Mouse (Mus musculus) embryonic facial prominence, embryonic 12.5 days (tissue): ENCODE data around the gene Fam20c. TPM values are rescaled to one million over a fixed set of nuclear protein-coding genes. Genes with fewer than 3 reads are reported as not detected.
A peak's percentile ranks its signal among the peaks of the same experiment; 100 is the strongest.

ENCODE experiments used
- ATAC-seq: fragments of 200-750 bp; cut with Nextera tagmentation; 2 replicates; pipeline ENCODE4 v1.8.0; 2017; ENCODE audit not compliant: insufficient number of reproducible peaks, insufficient read depth, low FRiP score, low TSS enrichment
- H3K27ac ChIP-seq: fragments of 300-500 bp; sonication (generic); 2 replicates; pipeline ENCODE4 v1.5.1; 2016; ENCODE audit warnings: mild to moderate bottlenecking
- H3K27me3 ChIP-seq: fragments of 300-500 bp; sonication (generic); 2 replicates; pipeline ENCODE4 v1.6.1; 2016; ENCODE audit warnings: mild to moderate bottlenecking, moderate library complexity
- H3K36me3 ChIP-seq: fragments of 300-500 bp; sonication (generic); 2 replicates; pipeline ENCODE4 v1.6.1; 2016; ENCODE audit warnings: mild to moderate bottlenecking
- H3K4me1 ChIP-seq: fragments of 300-500 bp; sonication (generic); 2 replicates; pipeline ENCODE4 v1.6.1; 2016
- H3K4me2 ChIP-seq: fragments of 300-500 bp; sonication (generic); replicated peaks from 2 replicates; pipeline ENCODE4 v1.6.1; 2016; ENCODE audit warnings: mild to moderate bottlenecking, moderate library complexity
- H3K4me3 ChIP-seq: fragments of 300-500 bp; sonication (generic); 2 replicates; pipeline ENCODE4 v1.5.1; 2016; ENCODE audit warnings: mild to moderate bottlenecking
- H3K9ac ChIP-seq: fragments of 300-500 bp; sonication (generic); 2 replicates; pipeline ENCODE4 v1.6.1; 2016; ENCODE audit warnings: mild to moderate bottlenecking, moderate library complexity
- H3K9me3 ChIP-seq: fragments of 300-500 bp; sonication (generic); 2 replicates; pipeline ENCODE4 v1.6.1; 2016; ENCODE audit warnings: mild to moderate bottlenecking, moderate library complexity
- WGBS: fragments of 180-500 bp; shearing (Covaris S2); methylation state at CpG from one replicate; pipeline ENCODE4 v1.1.7; 2016; 5-methylcytosine and 5-hydroxymethylcytosine counted together
- polyA plus RNA-seq: library from polyadenylated mRNA; unstranded; fragments of >200 nt; fragmentation: Nextera tagmentation; extraction: Ambion mirVana; gene quantifications from 2 replicates; pipeline ENCODE4 v1.2.1, GENCODE M21; 2016

Fam20c gene
- polyA plus RNA-seq, 1 experiment from 2014 or later, result 7.1 TPM

DNA sequence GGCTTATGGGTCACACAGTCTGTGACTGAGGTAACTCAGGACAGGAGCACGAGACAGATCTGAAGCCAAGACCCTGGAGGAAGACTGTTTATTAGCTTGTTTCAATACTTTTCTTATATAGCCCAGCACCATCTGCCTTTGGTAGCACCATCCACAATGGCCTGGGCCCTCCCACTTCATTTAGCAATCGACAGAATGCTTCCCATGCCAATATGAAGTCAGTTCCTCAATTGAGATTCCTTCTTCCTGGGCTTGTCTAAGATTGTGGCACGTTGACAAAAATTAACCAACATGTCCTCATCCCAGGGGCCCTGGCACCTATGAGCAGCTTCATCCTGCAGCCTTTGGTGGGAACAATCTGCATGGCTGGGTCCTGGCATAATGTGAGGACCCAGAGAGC is 14.2 kb upstream of the Fam20c start:
- WGBS, result 73% methylated on average over 3 of the region's 3 CpGs
- Histone ChIP-seq H3K27me3 (no peaks in the 10 kb centered on the region), H3K4me3 (no peak overlapping the region), H3K4me1 (0 out of 2 replicates have a peak, but pooled peaks cover 2% of the 10 kb centered on the region), H3K9ac (no peak overlapping the region), H3K9me3 (no peaks in the 10 kb centered on the region), H3K27ac (no peak overlapping the region), H3K4me2 (no peak overlapping the region), H3K36me3 (no peaks in the 10 kb centered on the region)
- no peak for ATAC-seq

DNA sequence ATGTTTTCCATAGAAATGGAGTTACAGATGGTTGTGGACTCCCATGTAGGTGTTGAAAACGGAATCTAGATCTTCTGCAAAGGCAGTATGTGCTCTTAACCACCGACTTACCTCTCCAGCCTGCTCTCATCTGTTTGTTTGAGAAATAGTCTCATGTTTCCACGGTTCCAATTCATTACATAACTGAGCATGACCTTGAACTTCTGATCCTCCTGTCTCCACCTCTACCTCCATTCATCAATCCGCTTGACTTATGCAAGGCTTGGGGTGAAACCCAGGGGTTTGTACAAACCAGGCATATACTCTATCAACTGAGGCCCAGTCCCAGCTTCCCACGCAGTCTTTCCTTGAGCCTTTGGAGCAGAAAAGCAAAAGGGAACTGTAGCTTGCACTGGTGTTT is 12.8 kb upstream of the Fam20c start:
- H3K9ac ChIP-seq, result no peak overlapping the region
- no peak for ATAC-seq
- 0 out of 2 replicates have a peak, but pooled peaks cover 2% of the 10 kb centered on the region for H3K4me1 ChIP-seq
- H3K27me3 ChIP-seq, result no peaks in the 10 kb centered on the region
- H3K4me3 ChIP-seq, result no peak overlapping the region
- WGBS, result 70% methylated on average over 5 of the region's 5 CpGs
- H3K27ac ChIP-seq, result no peak overlapping the region
- no peaks in the 10 kb centered on the region for H3K9me3 ChIP-seq
- no peaks in the 10 kb centered on the region for H3K36me3 ChIP-seq
- no peak overlapping the region for H3K4me2 ChIP-seq

DNA sequence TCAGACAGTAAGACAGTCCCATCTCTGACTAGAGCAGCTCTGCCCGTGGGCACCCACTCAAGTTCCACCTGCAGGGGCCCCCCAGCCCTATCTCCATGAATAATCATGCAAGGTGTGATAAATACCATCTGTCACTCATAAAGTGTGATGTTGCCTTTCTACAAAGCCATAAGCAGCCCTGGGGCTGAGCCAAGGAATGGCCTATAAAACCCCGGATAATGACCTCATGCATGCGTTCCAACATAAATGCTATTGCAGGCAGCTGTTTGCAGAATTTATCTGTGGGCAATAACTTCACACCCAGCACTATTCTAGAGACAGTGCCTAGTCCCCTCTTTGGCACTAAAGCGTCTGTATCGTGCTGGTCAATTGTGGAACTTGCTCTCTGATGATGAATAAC is 12.0 kb upstream of the Fam20c start:
- H3K4me2 ChIP-seq, result no peak overlapping the region
- H3K4me1 ChIP-seq, result 0 out of 2 replicates have a peak, but pooled peaks cover 2% of the 10 kb centered on the region
- no peak overlapping the region for H3K4me3 ChIP-seq
- H3K9ac ChIP-seq, result no peak overlapping the region
- H3K9me3 ChIP-seq, result no peaks in the 10 kb centered on the region
- WGBS, result 81% methylated on average over 5 of the region's 5 CpGs
- H3K27ac ChIP-seq, result no peak overlapping the region
- no peaks in the 10 kb centered on the region for H3K27me3 ChIP-seq
- no peaks in the 10 kb centered on the region for H3K36me3 ChIP-seq
- ATAC-seq, result no peak

- no peaks in the 10 kb centered on the region for H3K9me3 ChIP-seq
- no peak overlapping the region for H3K4me3 ChIP-seq
- no peak overlapping the region for H3K4me2 ChIP-seq
- H3K27me3 ChIP-seq, result no peaks in the 10 kb centered on the region
- no peak for ATAC-seq
- H3K36me3 ChIP-seq, result no peaks in the 10 kb centered on the region
- no peaks in the 10 kb centered on the region for H3K4me1 ChIP-seq
- 32% methylated on average over 2 of the region's 2 CpGs for WGBS
- no peak overlapping the region for H3K27ac ChIP-seq
- no peak overlapping the region for H3K9ac ChIP-seq
Observed at GRCm38 (mm10) chr5:138743631-138744030, 10.7 kb upstream of the Fam20c start.

- 89% methylated on average over 5 of the region's 5 CpGs for WGBS
- H3K4me3 ChIP-seq, result no peak overlapping the region
- ATAC-seq, result no peak
Observed at GRCm38 (mm10) chr5:138745378-138746099, 8.8 kb upstream of the Fam20c start.

GRCm38 (mm10) chr5:138753269-138753668 is 1.0 kb upstream of the Fam20c start:
- no peaks in the 10 kb centered on the region for H3K9me3 ChIP-seq
- H3K9ac ChIP-seq, result 0 out of 2 replicates have a peak overlapping the region, but pooled peaks have one; percentile 76
- H3K36me3 ChIP-seq, result no peaks in the 10 kb centered on the region
- H3K4me3 ChIP-seq, result no peak overlapping the region
- WGBS, result 66% methylated on average over 4 of the region's 4 CpGs
- H3K27ac ChIP-seq, result no peak overlapping the region
- peaks cover 22% of the 10 kb centered on the region for H3K4me1 ChIP-seq
- H3K4me2 ChIP-seq, result peak overlapping the region; percentile 97
- H3K27me3 ChIP-seq, result peaks cover 66% of the 10 kb centered on the region
- no peak for ATAC-seq

More at GRCm38 (mm10) chr5:138745378-138746099, 8.8 kb upstream of the Fam20c start:
- Histone ChIP-seq H3K36me3 (no peaks in the 10 kb centered on the region), H3K9me3 (no peaks in the 10 kb centered on the region), H3K27me3 (0 out of 2 replicates have a peak, but pooled peaks cover 3% of the 10 kb centered on the region), H3K4me1 (no peaks in the 10 kb centered on the region), H3K27ac (0 out of 2 replicates have a peak overlapping the region, but pooled peaks have one; percentile 11), H3K4me2 (no peak overlapping the region), H3K9ac (no peak overlapping the region)

- WGBS, result 6% methylated on average over 9 of the region's 9 CpGs
- H3K4me3 ChIP-seq, result peak overlapping the region; percentile 70
- ATAC-seq, result no peak
- H3K36me3 ChIP-seq, result no peaks in the 10 kb centered on the region
- H3K4me2 ChIP-seq, result peak overlapping the region; percentile 97
- H3K4me1 ChIP-seq, result peaks cover 22% of the 10 kb centered on the region
- H3K9ac ChIP-seq, result peak overlapping the region; percentile 76; the same call in 1 of the 2 replicates
- no peaks in the 10 kb centered on the region for H3K9me3 ChIP-seq
- peaks cover 69% of the 10 kb centered on the region for H3K27me3 ChIP-seq
- H3K27ac ChIP-seq, result peak overlapping the region; percentile 84; the same call in 1 of the 2 replicates
Observed at GRCm38 (mm10) chr5:138753946-138754302, 390 bp upstream of the Fam20c start.

DNA sequence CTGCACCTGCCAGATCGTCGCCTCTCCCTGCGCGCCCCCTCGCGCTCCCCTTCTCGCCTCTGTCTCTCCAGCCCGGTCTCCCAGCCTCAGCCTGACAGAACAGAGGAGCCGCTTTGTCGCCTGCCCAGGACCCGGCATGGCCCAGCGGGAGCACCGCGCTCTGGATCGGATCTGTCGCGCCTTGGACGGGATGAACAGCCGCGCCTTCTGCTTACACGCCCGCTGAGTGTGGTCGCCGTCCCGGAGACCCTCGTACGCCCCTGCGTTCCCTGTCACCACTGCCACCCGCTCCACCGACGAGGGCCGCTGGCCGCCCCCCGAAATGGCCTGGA is 773 bp downstream of the Fam20c start:
- Histone ChIP-seq H3K9ac (peak overlapping the region; percentile 76), H3K27ac (peak overlapping the region; percentile 84; the same call in 1 of the 2 replicates)

GRCm38 (mm10) chr5:138755453-138756301 is 1.4 kb downstream of the Fam20c start:
- H3K27ac ChIP-seq, result peak overlapping the region; percentile 5; the same call in 1 of the 2 replicates
- peak overlapping the region; percentile 76 for H3K9ac ChIP-seq
- peaks cover 66% of the 10 kb centered on the region for H3K27me3 ChIP-seq

More for the DNA sequence above, 773 bp downstream of the Fam20c start:
- H3K4me3 ChIP-seq, result peak overlapping the region; percentile 70
- H3K36me3 ChIP-seq, result no peaks in the 10 kb centered on the region
- H3K4me1 ChIP-seq, result peaks cover 22% of the 10 kb centered on the region
- H3K27me3 ChIP-seq, result peaks cover 67% of the 10 kb centered on the region
- H3K9me3 ChIP-seq, result no peaks in the 10 kb centered on the region
- ATAC-seq, result no peak
- H3K4me2 ChIP-seq, result peak overlapping the region; percentile 97
- under 1% methylated on average over 33 of the region's 34 CpGs for WGBS

DNA sequence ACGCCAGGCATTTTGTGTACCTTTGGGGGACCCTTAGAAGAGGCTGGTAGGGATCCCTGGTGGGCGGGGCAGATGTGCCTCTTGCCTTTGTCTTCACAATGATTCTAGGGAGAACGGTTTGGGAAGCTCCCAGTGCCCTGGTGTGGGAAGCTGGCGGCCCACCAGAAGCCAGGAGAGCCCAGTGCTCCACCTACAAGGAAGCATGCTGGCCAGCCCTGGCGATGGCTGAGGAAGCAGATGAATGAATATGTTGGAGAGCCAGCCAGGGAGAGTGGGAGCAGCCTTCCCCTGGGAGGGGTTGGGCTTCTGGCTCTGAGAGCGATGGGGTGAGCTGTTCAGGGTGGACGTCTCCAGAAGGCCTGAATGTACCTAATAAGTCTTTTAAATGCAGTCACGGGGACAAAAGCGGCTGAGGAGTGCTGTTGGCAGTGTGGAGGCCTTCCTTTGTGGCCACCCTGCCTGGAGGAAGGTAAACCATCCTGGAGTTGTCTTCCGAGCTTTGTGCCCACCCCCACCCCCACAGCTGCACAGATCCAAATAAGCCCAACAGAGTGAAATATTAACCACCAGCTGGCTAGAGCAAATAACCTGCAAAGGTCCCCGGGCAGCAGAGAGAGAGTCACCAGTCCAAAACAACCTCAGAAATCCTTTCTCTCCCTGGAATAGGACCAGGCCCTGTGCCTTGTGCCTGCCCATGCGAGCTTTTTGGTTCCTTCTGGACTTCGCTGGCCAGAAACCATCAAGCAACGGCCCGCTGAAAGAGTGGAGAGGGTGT is 2.2 kb downstream of the Fam20c start:
- Histone ChIP-seq H3K27ac (peak overlapping the region; percentile 5; the same call in 1 of the 2 replicates), H3K27me3 (peaks cover 66% of the 10 kb centered on the region), H3K9me3 (no peaks in the 10 kb centered on the region), H3K36me3 (no peaks in the 10 kb centered on the region), H3K4me3 (peak overlapping the region; percentile 70), H3K9ac (0 out of 2 replicates have a peak overlapping the region, but pooled peaks have one; percentile 76), H3K4me1 (peaks cover 22% of the 10 kb centered on the region), H3K4me2 (peak overlapping the region; percentile 97)
- ATAC-seq, result no peak
- WGBS, result 31% methylated on average over 15 of the region's 15 CpGs

More at GRCm38 (mm10) chr5:138755453-138756301, 1.4 kb downstream of the Fam20c start:
- 2% methylated on average over 61 of the region's 61 CpGs for WGBS
- Histone ChIP-seq H3K4me3 (peak overlapping the region; percentile 70), H3K36me3 (no peaks in the 10 kb centered on the region), H3K4me1 (peaks cover 22% of the 10 kb centered on the region), H3K4me2 (peak overlapping the region; percentile 97), H3K9me3 (no peaks in the 10 kb centered on the region)
- no peak for ATAC-seq

GRCm38 (mm10) chr5:138757135-138757534 is 2.8 kb downstream of the Fam20c start:
- no peaks in the 10 kb centered on the region for H3K36me3 ChIP-seq
- no peak overlapping the region for H3K4me3 ChIP-seq
- no peak overlapping the region for H3K9ac ChIP-seq
- H3K4me1 ChIP-seq, result peaks cover 22% of the 10 kb centered on the region
- H3K27me3 ChIP-seq, result peaks cover 65% of the 10 kb centered on the region
- H3K27ac ChIP-seq, result no peak overlapping the region
- 0 out of 2 replicates have a peak overlapping the region, but pooled peaks have one; percentile 16 for H3K4me2 ChIP-seq
- 64% methylated on average over 6 of the region's 6 CpGs for WGBS
- ATAC-seq, result no peak
- H3K9me3 ChIP-seq, result no peaks in the 10 kb centered on the region
